Mouse (Mus musculus) CH12.LX (cell line): ENCODE results near the gene Pef1.

Experiments used
- CTCF ChIP-seq, 2 experiments: IDR thresholded peaks in 1 of 2; conservative IDR thresholded peaks in 1 of 2; 2 replicates each; pipeline ENCODE4 v1.5.1; 2011 to 2012; ENCODE audit warnings: low read depth in 2 of 2, low read length in 2 of 2, improper control_type of control experiment in 1 of 2, inconsistent platforms in 1 of 2, mild to moderate bottlenecking in 1 of 2, moderate library complexity in 1 of 2
- EP300 ChIP-seq: IDR thresholded peaks from 2 replicates; pipeline ENCODE4 v1.6.1; 2011; ENCODE audit warnings: low read length, improper control_type of control experiment
- MAX ChIP-seq: IDR thresholded peaks from 2 replicates; pipeline ENCODE4 v1.6.1; 2011; ENCODE audit warnings: low read length, improper control_type of control experiment
- NELFE ChIP-seq: IDR thresholded peaks from 2 replicates; pipeline ENCODE4 v1.6.1; 2011; ENCODE audit warnings: low read depth, low read length, improper control_type of control experiment
- POLR2A ChIP-seq: IDR thresholded peaks from 2 replicates; pipeline ENCODE4 v1.6.1; 2011; ENCODE audit warnings: low read depth, mild to moderate bottlenecking, improper control_type of control experiment, low read length
- SIN3A ChIP-seq: IDR thresholded peaks from 2 replicates; pipeline ENCODE4 v1.6.1; 2012; ENCODE audit warnings: low read length, improper control_type of control experiment, inconsistent platforms

DNA sequence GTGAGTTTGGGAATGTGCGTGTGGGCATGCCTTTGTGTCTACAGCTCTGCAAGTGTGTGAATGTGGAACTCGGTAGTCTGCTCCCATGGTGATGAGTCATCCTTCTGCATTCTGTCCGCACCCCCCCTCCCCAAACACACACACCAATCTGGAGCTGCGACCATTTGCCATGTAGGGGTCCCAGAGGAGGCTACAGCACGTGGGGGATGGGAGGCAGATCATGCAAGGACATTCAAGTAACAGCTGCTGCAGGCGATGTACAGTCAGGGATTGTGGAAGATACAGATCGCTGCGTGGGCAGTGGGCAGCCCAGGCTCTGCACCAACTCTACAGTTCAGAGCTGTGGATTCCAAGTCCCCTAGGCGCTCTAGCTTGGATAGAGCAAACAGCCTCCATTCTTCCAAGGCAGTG lies 38.6 kb downstream of the Pef1 start:
- TF ChIP-seq POLR2A (no peak), CTCF (conservative IDR thresholded peaks at IDR 0.05 in 1 of 2, IDR thresholded peaks at IDR 0.05 in 1 of 2; ENCODE audit: low read depth in 2 of 2, low read length in 2 of 2) (no peak), EP300 (no peak), SIN3A (no peak), MAX (no peak), NELFE (no peak)
